Mouse (Mus musculus) urinary bladder, postnatal 10 days (tissue): ENCODE results near the gene Dmtf1.
A peak's percentile ranks its signal among the peaks of the same experiment; 100 is the strongest.
"Not testable (repeated sequence)": the region's sequence is repeated elsewhere in the genome, so short reads cannot be mapped to it uniquely, and the experiment has no call there.

Experiments
- DNase-seq: peaks from one replicate; pipeline ENCODE4 v3.0.0; 2022; ENCODE audit warnings: low spot score

Dmtf1 gene

DNA sequence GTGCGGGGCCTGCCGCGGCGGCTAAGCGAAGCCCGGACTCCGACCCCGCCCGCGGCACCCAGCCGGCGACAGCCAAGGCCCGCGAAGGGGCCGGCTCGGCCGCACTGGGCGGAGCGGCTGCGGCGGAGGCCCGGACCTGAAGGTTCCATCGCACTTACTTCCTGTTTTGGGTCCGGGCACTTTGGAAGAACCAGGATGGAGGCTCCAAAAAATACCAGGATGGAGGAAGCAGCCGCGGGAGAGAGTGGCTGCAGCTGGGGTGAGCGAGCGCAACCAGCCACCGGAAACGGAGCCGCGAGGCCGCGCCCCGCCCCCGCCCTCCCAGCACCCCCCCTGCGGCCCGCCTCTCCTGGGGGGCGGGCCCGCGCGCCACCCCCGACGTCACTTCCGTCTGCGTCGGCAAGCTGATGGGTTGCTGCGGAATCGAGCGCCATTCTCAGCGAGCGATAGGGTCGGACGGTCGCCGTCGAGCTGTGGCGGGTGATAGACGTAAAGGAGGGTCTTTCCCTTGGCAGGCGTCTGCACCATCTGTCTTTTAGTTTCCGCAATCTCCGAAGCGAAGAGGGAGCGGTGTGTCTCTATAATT lies at the start of gene Dmtf1:
TSS of gene Dmtf1 (minus strand) at position 321 of the 586 bp plus-strand sequence.
- peak; percentile 58 for DNase-seq

DNA sequence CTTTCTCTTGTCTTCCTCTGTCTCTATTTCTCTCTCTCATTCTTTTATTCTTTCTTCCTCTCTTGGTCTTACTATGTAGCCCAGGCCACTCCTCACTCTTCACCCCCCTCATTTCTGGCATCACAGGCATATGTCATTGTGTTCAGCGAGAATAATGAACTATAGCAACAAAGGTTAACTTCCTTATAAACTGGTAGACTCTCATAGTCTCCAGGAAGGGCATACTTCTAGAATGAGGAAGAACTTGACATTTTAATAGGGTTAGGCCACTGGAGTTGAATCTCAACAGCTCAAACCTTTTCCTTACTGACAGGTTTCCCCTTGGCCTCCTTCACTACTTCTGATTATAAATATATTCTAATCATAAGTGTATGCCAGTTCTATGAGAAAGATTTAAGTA lies 24.9 kb upstream of the Dmtf1 start:
- no peak for DNase-seq

DNA sequence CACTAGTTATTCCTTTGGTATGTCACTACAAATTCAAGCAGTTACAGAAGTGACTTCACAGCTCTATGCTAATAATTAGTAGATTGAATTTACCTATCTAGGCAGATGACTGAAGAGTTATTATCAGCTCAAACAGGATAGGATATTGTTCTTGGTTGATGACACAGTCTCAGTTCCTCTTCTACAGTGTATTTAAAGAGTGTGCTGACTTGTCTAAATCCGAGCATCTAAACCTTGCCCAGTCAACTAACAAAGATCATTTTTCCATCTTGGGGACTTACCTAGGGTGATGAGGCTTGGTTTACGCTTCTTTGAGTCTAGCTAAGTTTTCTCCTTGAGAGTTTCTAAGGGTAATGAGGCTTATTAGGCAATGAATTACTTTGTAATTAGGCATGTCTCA lies 11.7 kb upstream of the Dmtf1 start:
- no peak for DNase-seq

DNA sequence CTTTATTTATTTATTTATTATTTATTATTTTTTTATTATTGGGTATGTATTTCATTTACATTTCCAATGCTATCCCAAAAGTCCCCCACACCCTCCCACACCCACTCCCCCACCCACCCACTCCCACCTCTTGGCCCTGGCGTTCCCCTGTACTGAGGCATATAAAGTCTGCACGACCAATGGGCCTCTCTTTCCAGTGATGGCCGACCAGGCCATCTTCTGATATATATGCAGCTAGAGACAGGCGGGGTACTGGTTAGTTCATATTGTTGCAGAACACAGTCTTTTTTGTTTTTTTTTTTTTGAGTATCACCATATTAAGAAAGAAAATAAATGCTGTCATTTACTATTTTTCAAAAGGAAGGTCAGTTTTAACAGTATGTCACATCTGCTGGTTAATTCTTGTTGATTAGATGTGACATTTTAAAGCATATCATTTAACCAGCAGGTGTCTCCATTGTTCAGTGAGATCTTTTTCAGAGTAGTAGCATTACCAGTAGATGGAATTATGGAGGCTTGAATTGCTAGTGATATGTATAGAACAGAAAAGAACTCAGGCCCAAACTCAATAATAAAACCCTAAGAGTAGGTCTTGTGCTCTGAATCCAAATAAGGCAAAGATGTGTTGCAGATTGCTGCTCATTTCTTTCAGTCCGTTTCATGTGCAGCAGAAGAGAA lies 7.9 kb upstream of the Dmtf1 start:
- DNase-seq: not testable (repeated sequence)

DNA sequence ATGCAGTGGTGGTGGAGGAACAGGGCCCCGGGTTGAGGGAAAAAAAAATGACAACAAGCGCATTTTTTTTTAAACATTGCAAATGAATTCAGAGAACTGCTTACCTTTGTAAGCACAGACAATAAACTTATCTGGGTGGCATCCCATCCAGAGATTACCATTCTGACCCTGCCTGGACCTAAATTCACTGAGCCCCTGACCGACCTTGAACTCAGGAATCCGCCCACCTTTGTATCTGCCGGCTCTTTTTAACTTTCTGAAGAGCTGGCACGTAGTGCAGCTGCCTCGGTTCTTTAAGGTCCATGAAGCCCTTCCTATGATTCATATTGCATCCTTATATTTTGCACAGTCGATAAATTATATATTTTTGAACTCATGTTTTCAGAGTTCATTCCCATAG lies 4.8 kb upstream of the Dmtf1 start:
- DNase-seq: no peak

DNA sequence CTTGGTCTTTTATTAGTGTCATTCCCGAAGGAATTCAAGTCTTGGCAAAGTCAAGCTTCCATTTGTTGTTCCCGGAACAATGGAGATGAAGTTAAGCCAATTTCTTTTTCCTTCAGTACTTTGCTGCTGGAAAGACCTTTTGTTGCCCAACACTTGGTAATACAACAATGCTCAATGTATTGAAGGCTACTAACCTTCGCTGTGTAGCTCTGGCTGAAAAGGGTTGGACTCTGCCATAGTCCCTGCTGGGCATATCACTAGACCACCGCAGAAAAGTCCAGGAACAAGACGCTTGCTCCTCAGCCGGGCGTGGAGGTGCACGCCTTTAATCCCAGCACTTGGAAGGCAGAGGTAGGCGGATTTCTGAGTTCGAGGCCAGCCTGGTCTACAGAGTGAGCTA lies 3.6 kb upstream of the Dmtf1 start:
- DNase-seq: not testable (repeated sequence)

DNA sequence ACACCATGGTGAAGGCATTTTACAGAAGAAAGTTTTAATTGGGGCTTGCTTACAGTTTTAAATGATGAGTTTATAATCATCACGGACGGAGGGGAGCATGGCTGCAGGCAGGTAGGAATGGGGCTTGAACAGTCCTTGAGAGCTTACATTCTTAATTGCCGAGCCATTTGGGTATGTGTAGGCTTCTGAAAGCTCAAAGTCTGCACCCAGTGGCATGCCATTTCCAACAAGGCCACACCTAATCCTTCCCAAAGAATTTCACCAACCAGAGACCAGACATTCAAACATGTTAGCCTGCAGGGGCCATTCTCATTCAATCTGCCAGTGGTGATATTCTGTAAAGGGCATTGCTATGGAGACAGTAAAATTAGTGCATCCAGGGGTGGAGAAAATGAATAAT lies 1.8 kb upstream of the Dmtf1 start:
- no peak for DNase-seq

DNA sequence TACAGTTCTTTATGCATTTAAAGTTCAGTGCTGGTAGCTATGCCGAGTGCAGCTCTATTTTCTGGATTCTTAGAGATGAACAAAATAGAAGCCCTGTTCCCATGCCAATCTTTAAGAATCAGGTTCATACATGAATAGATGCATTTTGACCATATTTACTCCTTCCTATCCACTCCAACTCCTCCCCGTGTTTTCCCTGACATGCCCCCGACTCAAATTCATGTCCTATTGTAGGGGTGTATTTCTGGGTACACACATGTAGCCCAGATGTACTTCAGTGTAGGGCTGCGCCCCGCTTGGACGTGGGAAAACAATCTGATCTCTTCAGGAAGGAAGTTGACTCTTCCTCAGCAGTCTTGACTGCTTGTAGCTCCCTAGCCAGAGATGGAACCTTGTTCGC lies 512 bp upstream of the Dmtf1 start:
- no peak for DNase-seq

DNA sequence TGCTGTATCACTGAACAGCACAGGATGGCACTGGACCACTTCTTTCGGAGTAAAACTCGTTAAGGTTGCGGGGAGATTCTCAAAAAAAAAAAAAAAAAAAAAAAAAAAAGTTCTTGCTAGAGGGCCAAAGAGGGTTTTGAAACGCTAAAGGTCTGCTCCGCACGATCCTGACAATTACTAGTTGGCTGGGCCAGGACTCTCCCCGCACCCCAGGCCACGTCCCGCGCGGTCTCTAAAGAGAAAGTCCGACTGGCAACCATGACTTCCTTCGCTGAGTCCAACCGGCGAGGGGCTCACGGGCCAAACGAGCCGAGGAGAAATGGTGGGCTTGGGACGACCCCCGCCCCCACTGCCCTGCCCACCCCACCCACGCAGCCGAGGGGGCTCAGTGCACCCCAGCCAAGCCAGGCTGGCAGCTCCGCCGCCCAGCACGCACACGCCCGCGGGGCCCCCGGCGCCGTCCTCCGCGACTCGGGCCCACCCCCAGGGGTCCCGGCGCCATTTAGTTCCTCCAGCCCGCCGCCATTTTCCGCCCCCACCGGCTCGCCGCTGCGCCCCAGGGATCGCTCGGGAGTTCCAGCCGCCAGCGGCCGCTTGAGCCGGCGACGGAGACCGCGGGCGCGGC lies 633 bp downstream of the Dmtf1 start:
- no peak for DNase-seq

DNA sequence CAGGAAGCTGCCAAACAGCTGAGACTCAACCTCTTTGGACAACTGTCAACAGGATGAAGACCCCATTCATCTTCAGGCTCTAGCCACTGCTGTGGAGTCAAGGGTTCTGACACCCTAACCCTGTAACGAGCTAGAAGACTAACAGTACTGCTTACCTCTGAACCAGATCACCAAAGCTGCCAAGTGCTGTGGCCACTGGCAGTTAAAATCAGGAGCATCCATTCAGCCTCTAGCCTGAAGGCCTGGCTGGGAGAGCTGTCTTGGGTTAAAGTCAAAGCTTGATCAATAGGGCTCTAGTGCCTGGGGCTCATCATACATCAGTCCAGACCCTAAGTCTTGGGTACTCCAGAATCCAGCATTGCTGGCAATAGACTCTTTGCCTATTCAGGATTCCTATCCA lies 4.2 kb downstream of the Dmtf1 start:
- no peak for DNase-seq

DNA sequence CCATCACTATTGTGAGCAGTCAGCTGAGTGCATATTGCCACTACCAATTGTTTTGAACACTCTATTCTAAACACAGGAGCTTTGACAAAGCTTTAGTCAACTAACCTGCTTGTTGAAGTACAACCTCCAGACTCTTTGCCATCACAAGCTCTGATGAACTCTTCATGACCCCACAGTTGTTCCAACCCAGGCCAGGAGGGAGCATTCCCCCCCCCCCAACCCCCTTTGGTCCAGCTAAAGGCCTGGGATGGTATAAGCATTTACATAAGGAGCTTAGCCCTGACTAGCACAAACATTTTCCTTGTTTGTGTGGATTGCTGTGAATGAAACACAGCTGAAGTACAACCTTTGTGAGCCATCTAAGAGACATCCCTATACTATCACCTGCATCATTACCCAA lies 4.8 kb downstream of the Dmtf1 start:
- no peak for DNase-seq

DNA sequence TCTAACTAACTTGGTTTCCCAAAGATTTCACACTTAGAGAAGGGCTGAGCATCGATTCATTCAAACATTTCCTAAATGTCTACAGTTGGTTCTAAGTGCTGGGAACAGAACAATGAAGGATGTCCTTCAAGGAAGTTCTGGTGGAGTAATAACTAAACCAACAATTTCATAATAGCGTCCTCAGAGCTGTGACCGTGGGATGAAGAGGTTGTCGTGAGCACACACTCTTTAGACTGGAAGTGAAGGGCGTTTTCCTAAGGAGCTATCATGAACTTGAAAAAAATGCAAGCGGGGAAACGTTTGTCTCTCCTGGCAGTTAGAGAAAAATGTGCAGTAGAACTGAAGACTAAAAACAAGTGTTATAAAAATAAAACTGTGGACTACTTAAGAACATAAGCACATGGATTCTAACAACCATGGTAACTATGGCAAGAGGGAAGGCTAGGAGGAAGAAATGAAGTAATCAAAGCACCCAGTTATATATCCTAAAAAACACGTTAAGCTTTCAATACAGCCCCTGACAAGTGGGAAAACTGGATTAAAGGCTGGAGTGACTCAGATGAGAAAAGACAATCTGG lies 12.2 kb downstream of the Dmtf1 start:
- no peak for DNase-seq

DNA sequence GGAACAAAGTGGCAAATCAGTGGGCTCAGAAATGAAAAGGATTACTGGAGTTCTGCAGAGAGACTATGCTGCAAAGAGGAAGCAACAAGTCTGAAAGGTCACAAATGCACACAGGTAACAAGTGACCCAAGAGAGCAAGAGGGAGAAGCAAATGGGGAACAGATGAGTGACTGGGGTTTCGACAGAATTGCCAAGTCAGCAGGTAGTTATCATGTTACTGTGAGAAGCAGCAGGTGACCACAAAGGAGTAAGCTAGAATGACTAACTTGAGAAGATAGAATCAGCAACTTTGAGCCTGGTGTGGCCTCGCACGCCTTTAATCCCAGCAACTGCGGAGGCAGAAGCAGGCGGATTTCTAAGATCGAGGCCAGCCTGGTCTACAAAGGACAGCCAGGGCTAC lies 19.2 kb downstream of the Dmtf1 start:
- DNase-seq: no peak

DNA sequence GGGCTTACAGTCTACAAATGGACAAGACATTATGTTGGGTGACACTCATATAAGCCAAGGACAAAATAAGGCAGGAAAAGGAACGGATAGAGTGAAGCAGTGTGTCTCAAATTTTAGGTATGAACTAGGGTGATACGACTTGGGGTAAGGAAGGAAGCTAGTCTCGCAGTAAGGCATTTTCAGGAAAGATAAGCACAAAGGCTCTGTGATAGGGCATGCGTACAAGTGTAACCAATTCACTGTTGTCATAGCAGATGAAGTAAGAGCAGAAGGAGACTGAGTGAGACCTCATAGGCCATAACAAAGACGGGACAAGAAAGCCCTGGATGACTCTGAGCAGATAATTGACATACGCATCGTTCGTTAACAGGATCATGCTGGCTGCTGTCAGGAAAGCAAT lies 20.9 kb downstream of the Dmtf1 start:
- no peak for DNase-seq

DNA sequence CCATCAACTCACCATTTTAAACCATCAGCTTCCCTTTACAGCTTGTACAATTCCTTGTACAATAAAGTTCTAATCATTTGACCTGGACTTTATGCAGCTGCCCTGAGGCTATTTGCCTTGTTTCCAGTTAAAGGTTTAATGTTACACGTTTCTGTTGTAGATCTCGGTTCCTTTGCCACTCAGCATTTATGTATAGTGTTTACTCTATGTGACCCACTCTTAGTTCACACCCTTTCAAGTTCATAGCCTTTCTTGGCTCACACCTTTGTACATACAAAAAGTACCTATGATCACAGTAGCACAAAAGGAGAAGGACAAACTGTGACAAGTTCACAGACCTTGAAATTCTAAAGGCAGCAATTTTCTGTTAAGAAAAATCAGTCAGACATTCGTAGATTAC lies 26.0 kb downstream of the Dmtf1 start:
- no peak for DNase-seq

DNA sequence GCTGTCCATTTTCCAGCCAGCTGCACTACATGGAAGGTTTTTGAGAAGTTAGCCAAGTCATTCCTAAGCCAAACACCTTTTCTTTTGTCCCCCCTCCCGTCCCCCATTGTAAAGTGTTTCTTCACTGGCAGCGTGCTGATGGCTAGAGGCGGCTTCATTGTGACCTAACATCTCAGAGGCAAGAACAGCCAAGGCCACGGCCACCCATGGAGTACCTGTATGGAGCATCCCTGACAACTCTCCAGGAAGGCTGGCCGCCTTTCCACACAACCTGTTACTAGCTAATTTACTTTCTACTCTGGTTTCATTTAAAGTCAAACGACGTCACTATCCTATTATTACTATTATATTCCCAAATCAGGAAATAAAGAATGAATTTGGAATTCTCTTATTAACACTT lies 29.8 kb downstream of the Dmtf1 start:
- DNase-seq: no peak

DNA sequence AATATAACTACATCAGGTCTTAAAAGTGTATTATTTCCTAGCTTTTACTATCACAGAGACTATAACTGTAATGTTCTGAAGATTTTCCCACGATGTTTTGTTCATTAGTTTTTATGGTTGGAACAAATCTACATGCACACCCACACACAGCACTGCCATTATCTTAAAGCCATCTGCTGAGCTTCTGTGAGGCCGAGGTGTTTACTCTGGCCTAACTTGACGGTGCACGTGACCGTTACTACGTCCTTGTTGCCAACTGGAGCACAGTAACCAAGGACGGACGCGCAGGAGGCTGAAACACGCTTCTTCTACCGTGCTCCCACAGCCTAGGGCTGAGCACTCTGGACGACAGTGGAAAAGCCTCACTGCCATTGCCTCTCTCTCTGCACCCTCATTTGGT lies 33.0 kb downstream of the Dmtf1 start:
- no peak for DNase-seq

DNA sequence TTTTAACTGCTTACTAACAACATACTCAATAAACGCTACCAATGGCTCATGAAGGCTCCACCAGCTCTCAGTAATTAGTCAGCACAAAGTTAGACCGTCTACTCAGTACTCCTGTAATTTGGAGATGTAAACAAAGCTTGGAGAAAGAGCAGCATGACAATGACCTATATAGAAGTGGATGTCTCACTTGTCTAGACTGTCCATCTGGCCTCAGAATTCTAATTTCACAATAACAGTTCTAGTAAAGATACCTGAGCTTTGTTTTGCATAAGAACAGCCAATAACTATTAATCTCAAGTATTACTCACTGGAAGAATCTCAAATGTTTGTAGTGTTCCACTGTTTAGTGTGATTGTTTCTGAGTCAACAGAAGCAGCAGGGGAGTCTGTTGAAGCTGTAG lies 37.4 kb downstream of the Dmtf1 start:
- no peak for DNase-seq

DNA sequence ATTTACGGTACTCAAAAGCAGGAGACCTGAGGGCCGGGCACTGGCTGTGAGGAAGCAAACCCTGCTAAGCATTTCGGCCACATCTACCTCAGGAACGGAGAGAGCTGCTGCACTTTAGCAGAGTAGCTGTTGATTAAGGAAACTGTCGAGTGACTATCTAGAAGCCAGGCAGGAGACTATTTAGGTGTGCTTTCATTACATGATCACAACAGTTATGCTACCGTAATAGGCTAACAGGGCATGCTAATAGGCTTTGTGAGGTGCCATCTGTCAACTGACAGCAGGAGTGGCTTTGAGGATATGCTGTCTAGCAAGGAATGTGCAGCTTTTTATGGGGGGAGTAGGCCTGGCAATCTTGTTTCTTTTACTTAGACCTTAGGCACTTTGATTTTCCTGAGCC lies 47.4 kb downstream of the Dmtf1 start:
- no peak for DNase-seq

DNA sequence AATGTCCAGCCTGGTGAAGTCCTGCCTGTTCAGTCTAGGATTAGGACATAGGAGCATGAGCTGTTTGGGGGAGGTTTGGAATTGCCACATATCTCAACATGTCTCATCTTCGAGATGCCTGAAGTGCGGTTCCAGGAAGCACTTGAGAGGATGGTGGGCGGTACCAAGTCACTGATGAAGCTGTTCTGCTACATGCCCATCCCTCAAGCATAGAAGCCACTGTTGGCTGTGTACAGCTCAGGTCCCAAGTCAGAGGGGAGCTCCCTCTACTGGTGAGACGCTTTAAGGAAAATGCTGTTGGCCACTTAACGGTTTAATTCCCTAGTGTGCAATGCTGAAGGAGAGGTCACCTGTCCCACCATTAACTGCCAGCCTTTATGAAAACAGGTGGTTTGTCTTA lies 49.8 kb downstream of the Dmtf1 start:
- DNase-seq: no peak

DNA sequence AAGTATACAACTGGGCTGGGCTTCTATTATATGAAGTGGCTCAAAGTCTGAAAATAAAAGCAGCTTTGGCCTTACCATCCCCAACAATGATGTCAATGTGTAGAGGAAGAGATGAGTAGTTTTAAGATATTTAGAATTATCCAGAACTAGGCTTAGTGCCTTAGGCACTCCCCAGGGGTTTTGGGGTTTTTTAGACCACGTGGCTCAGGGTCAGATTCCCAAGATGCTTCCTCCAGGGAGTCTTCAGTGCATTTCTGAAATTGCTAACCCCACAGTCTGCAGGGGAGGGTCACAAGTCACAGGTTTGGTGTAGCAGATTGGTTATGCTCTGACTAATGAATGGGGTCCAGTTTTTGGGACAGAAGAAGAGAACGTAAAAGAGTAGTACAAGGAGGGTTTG lies 50.3 kb downstream of the Dmtf1 start:
- no peak for DNase-seq

DNA sequence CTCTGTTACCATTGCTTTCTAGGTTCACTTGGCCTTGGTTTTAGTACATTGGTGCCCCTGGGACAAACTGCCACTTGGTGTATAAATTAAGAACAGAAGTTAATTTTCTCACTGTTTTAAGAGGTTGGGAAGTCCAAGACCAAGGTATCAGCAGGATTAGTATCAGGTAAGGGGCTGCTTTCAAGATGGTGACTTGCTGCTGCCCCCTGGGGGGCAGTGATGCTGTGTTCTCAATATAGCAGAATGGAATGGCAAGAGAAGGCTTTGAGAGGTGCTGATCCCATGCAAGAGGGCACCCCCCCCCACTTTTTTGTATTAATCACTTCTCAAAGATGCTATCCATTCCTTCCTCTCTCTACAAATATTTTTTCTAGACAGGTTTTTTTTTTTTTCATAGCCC lies 52.0 kb downstream of the Dmtf1 start:
- no peak for DNase-seq

DNA sequence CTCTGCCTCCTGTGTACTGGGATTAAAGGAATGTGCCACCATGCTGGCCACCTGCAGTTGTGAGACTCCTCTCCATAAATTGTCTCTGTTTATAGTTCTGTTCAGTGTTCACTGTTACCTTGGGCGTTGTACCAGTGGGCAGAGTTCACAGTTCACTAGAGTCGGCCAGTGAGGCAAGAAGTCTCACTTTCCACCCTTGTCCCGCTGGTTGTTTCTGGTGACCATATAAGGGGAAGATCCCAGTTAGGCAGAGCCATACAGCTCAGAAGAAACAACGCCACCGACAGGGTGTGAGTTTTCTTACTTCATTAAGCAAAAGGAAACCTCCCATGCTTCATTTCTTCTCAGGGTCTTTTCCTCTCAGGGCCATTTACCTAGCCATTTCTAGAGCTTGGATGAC lies 53.1 kb downstream of the Dmtf1 start:
- DNase-seq: no peak
